Mouse (Mus musculus): ENCODE measurements around the gene Hist1h4f. TPM values are rescaled to one million over a fixed set of nuclear protein-coding genes. Genes with fewer than 3 reads are reported as not detected.
"Not testable (repeated sequence)": the region's sequence is repeated elsewhere in the genome, so short reads cannot be mapped to it uniquely, and the experiment has no call there.

Gene Hist1h4f
- total RNA-seq, 1 experiment from 2014 or later: 2,993 TPM

DNA sequence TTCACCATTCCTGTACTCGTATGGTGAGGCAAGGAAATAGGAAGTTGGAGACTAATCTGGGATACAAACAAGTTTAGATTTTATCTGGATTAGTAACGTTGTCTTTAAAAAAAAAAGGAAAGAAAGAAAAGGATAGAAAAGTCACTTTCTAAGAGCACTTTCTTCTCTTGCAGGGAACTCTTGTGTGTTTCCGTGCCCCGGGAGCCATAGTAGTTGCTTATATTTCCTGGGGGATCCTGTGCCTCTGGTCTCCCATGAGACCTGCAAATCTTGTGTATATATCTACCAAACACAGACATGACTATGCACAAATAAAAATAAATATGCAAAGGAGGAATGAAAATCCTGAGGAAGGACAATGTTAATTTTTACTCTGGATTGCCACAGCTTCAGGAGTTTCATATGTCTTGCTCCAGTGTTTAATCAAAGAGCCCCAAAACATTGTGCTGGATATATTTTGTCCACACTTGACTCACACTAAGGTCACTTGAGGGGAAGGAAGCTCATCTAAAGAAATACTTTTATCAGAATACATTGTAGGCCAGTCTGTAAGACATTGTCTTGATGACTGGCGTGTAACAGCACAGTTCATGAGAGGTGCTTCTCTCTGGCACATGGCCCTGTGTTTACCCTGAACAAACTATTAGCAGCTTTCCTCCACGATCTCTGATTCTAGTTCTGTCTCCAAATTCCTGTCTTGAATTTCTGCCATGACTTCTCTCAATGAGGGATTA, 25.6 kb upstream of the Hist1h4f start:
- no peak for ATAC-seq (replicated peaks; ENCODE audit: low read depth, poor library complexity, severe bottlenecking)

- no peak for ATAC-seq (replicated peaks; ENCODE audit: low read depth, poor library complexity, severe bottlenecking)
Measured at GRCm38 (mm10) chr13:23576351-23576881, 25.0 kb upstream of the Hist1h4f start.

DNA sequence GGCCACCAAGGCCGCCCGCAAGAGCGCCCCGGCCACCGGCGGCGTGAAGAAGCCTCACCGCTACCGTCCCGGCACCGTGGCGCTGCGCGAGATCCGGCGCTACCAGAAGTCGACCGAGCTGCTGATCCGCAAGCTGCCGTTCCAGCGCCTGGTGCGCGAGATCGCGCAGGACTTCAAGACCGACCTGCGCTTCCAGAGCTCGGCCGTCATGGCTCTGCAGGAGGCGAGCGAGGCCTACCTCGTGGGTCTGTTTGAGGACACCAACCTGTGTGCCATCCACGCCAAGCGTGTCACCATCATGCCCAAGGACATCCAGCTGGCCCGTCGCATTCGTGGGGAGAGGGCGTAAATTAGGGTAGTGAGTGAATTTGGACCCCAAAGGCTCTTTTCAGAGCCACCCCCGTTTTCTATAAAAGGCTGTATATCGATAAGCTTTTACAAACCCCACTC, 24.4 kb upstream of the Hist1h4f start:
- ATAC-seq (replicated peaks; ENCODE audit: low read depth, poor library complexity, severe bottlenecking): not testable (repeated sequence)

- peak; percentile 42 for ATAC-seq (replicated peaks; ENCODE audit: low read depth, poor library complexity, severe bottlenecking)
Measured at GRCm38 (mm10) chr13:23575271-23575851, 23.9 kb upstream of the Hist1h4f start, which contains the start of gene Hist1h3d. TSS of gene Hist1h3d (plus strand) at chr13:23575763.

- not testable (repeated sequence) for ATAC-seq (replicated peaks; ENCODE audit: low read depth, poor library complexity, severe bottlenecking)
Measured at GRCm38 (mm10) chr13:23574546-23575170, 23.2 kb upstream of the Hist1h4f start.

GRCm38 (mm10) chr13:23573898-23574524, 22.6 kb upstream of the Hist1h4f start, which contains the start of the genes Hist1h2bf and Hist1h2ad:
TSS of gene Hist1h2bf (minus strand) at chr13:23574196.
TSS of gene Hist1h2ad (plus strand) at chr13:23574381.
- peak; percentile 70 for ATAC-seq (replicated peaks; ENCODE audit: low read depth, poor library complexity, severe bottlenecking)

DNA sequence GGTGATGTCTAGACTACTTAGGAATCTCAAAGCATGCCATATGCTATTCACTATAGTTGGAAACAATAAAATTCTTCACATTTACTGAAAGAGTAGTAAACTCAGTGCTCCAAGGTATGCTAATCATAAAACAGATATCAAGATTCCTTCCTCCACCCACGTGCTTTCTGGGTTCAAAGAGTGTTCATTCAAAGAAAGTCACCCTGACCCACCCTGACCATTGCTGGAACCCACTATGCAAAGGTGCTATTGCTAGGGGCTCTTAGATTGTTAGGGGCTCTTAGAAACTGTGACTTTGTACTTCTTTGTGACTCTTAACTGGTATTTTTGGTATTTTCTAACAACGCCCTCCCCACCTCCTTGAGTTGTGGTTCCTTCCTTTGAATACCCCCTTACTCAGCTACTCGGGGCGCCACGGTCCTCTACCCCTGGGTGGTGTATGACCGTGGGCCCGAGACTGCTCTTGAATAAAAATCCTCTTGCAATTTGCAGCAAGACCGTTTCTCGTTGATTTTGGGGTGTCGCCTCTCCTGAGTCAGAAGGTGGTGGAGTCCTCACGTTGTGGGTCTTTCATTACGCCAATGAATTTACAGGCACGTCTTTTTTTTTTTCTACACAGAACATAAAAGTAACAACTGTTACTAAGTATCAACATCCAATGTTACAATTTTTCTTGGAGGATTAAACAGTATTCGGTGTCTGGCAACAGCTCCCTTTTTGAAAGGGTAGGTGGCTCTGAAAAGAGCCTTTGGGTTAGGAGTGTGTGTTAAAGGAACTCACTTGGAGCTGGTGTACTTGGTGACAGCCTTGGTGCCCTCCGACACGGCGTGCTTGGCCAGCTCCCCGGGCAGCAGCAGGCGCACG, 21.8 kb upstream of the Hist1h4f start:
- not testable (repeated sequence) for ATAC-seq (replicated peaks; ENCODE audit: low read depth, poor library complexity, severe bottlenecking)

- no peak for ATAC-seq (replicated peaks; ENCODE audit: low read depth, poor library complexity, severe bottlenecking)
Measured at GRCm38 (mm10) chr13:23572218-23573033, 21.0 kb upstream of the Hist1h4f start.

DNA sequence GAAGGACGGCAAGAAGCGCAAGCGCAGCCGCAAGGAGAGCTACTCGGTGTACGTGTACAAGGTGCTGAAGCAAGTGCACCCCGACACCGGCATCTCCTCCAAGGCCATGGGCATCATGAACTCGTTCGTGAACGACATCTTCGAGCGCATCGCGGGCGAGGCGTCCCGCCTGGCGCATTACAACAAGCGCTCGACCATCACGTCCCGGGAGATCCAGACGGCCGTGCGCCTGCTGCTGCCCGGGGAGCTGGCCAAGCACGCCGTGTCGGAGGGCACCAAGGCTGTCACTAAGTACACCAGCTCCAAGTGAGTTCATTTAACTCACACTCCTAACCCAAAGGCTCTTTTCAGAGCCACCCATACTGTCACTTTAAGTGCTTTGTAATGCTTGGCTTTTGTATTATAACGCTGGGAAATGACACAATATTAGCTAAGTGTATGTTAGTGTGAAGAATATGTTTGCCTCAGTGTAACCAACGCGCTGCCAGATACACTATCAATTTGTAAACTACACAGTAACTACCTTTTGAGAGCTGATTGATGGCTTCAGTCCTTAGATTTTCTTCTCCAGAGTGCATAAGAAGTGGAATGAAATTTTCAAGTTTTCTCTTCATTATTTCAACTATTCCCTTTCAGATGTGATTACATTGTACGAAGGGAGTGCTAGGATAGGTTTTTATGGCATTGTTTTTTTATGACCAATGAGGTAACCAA, 20.2 kb upstream of the Hist1h4f start:
- ATAC-seq (replicated peaks; ENCODE audit: low read depth, poor library complexity, severe bottlenecking): peak; percentile 9; the same call in 1 of the 2 replicates

DNA sequence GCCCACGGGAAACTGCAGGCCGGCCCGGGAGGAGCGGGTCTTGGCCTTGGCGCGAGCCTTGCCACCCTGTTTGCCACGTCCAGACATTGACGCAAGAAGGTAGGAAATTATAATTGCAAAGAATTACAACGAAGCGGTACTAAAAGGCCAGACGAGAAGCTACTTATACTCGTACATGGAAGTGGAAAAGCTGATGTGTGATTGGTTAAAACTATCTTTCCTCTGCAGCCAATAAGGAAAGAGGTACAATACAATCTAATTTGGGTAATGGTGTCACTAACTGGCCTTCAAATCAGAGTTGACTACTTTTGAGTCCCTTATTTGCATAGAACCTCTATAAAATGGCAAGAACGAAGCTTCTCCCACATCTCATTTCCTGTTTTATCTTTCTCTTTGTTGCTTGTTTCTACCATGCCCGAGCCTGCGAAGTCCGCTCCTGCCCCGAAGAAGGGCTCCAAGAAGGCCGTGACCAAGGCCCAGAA, 19.6 kb upstream of the Hist1h4f start, which contains the start of the genes Hist1h2ae and Hist1h2bg:
TSS of gene Hist1h2ae (minus strand) at position 199 of the 482 bp plus-strand sequence.
TSS of gene Hist1h2bg (plus strand) at position 375 of the 482 bp plus-strand sequence.
- peak; percentile 76 for ATAC-seq (replicated peaks; ENCODE audit: low read depth, poor library complexity, severe bottlenecking)

- not testable (repeated sequence) for ATAC-seq (replicated peaks; ENCODE audit: low read depth, poor library complexity, severe bottlenecking)
Measured at GRCm38 (mm10) chr13:23570261-23571021, 19.0 kb upstream of the Hist1h4f start.

DNA sequence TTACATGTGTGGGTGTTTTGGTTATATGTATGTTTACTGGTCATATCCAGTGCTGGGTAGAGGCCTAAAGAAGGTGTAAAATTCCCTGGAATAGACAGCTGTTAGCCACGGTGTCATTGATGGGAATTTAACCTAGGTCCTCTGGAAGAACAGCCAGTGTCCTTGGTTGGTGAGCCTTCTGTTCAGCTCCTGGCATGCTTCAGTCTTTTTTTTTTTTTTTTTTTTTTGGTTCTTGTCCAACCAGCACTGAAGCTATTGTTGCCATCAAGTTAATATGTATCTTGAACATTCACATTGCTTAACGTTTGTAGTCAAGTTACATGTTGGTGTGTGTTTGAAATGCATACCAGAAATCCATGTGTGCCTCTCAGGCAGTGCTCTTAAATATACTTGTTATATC, 13.0 kb upstream of the Hist1h4f start:
- ATAC-seq (replicated peaks; ENCODE audit: low read depth, poor library complexity, severe bottlenecking): no peak

DNA sequence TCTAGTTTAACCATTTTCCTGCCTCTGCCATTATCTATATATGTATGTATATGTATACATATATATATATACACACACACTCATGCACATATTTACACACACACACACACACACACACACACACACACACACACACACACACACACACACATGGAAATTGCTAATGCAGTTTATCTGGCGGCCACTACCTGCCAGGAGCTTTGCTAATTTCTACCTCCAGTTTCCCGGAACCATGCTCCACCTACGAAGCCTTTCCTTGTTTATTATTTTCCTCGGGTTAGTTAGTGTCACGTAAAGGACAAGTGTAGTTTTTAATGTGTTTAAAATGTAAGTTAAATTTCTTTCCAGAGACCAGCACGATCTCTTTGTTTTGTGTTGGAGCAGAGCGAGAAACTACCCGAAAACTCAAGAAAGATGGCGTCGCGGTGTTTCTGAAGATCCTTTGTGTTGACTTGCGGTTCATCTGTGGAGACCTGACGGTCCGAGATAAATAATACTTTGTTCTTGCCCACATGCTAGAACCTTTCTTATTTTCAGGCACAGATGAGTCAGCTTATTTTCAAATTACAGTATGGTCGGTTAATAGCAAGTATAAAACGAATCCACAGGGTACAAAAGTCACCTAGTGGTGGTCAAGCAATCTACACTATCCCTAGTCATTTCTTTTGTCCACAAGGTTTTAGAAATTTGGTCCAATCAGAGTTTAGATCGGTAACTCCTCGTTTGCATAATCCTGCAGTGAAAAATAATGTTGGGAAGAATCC, 11.4 kb upstream of the Hist1h4f start:
- ATAC-seq (replicated peaks; ENCODE audit: low read depth, poor library complexity, severe bottlenecking): peak; percentile 46

- peak; percentile 79 for ATAC-seq (replicated peaks; ENCODE audit: low read depth, poor library complexity, severe bottlenecking)
Measured at GRCm38 (mm10) chr13:23561883-23562659, 10.6 kb upstream of the Hist1h4f start, which contains the start of gene Hist1h3e. TSS of gene Hist1h3e (minus strand) at chr13:23562369.

DNA sequence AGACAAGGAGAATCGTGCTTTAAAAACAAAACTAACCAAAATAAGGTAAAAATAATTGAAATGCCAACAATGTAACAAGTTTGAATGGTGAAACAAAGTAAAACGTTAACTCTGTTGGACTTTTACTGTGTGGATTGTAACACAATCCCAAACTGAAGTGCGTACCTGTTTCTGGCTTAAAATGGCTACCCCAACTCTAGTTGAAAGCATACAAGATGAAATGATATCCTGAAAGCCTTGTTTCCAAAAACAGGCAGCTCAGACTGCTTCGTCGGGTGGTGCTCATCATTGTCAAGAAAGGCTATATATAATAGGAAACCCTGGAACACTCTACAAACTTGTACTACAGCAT, 10.1 kb upstream of the Hist1h4f start:
- ATAC-seq (replicated peaks; ENCODE audit: low read depth, poor library complexity, severe bottlenecking): not testable (repeated sequence)
